Mouse (Mus musculus) forebrain, embryonic 11.5 days (tissue): ENCODE data around the gene Map3k19. TPM values are rescaled to one million over a fixed set of nuclear protein-coding genes. Genes with fewer than 3 reads are reported as not detected.

Experiments
- ATAC-seq: fragments of 200-750 bp; cut with Nextera tagmentation; replicated peaks from 2 replicates; pipeline ENCODE4 v1.8.0; 2017; ENCODE audit warnings: moderate TSS enrichment; ENCODE audit not compliant: low FRiP score
- DNase-seq: peaks from one replicate; pipeline ENCODE4 v3.0.0-alpha.2; 2017; ENCODE audit warnings: low spot score
- H3K27ac ChIP-seq: fragments of 300-500 bp; sonication (generic); 2 replicates; pipeline ENCODE4 v1.5.1; 2014; ENCODE audit warnings: low read depth, low read length
- H3K27me3 ChIP-seq: fragments of 300-500 bp; sonication (generic); 2 replicates; pipeline ENCODE4 v1.6.1; 2014; ENCODE audit warnings: mild to moderate bottlenecking, low read length, mixed read lengths; ENCODE audit not compliant: control insufficient read depth, insufficient read depth
- H3K36me3 ChIP-seq: fragments of 300-500 bp; sonication (generic); 2 replicates; pipeline ENCODE4 v1.6.1; 2014; ENCODE audit warnings: mild to moderate bottlenecking, low read length, moderate library complexity, mixed read lengths; ENCODE audit not compliant: control insufficient read depth, insufficient read depth
- H3K4me1 ChIP-seq: fragments of 300-500 bp; sonication (generic); replicated peaks from 2 replicates; pipeline ENCODE4 v1.6.1; 2014; ENCODE audit warnings: low read length, mixed read lengths; ENCODE audit not compliant: control insufficient read depth, insufficient read depth
- H3K4me2 ChIP-seq: fragments of 300-500 bp; sonication (generic); 2 replicates; pipeline ENCODE4 v1.6.1; 2014; ENCODE audit warnings: low read depth, mild to moderate bottlenecking, low read length, moderate library complexity, mixed read lengths; ENCODE audit not compliant: severe bottlenecking
- H3K4me3 ChIP-seq: fragments of 300-500 bp; sonication (generic); 2 replicates; pipeline ENCODE4 v1.5.1; 2014; ENCODE audit warnings: low read depth, low read length
- H3K9ac ChIP-seq: fragments of 300-500 bp; sonication (generic); 2 replicates; pipeline ENCODE4 v1.6.1; 2014; ENCODE audit warnings: low read length
- H3K9me3 ChIP-seq: fragments of 300-500 bp; sonication (generic); 2 replicates; pipeline ENCODE4 v1.6.1; 2016; ENCODE audit warnings: low read length, mixed read lengths; ENCODE audit not compliant: control insufficient read depth
- WGBS: fragments of 180-500 bp; shearing (Covaris S2); extraction: QIAGEN DNeasy Blood & Tissue Kit; methylation state at CpG from one replicate; pipeline ENCODE4 v1.1.7; 2014; 5-methylcytosine and 5-hydroxymethylcytosine counted together
- polyA plus RNA-seq: library from polyadenylated mRNA; unstranded; fragments of >200 nt; fragmentation: Nextera tagmentation; extraction: Ambion mirVana; gene quantifications from 2 replicates; pipeline ENCODE4 v1.2.1, GENCODE M21; 2014

Gene Map3k19
- polyA plus RNA-seq, 1 experiment from 2014 or later, result not detected

- DNase-seq (no peak), ATAC-seq (no peak)
- 90% methylated on average over 9 of the region's 9 CpGs for WGBS
- H3K27me3 ChIP-seq, result no peaks in the 10 kb centered on the region
- no peak overlapping the region for H3K4me3 ChIP-seq
- H3K4me2 ChIP-seq, result no peak overlapping the region
- no peak overlapping the region for H3K9ac ChIP-seq
- no peak overlapping the region for H3K27ac ChIP-seq
- no peaks in the 10 kb centered on the region for H3K4me1 ChIP-seq
- no peaks in the 10 kb centered on the region for H3K9me3 ChIP-seq
- no peaks in the 10 kb centered on the region for H3K36me3 ChIP-seq
Measured at GRCm38 (mm10) chr1:127858945-127859648, 4.3 kb upstream of the Map3k19 start.

- Histone ChIP-seq H3K9me3 (no peaks in the 10 kb centered on the region; the same call in 1 of the 2 replicates), H3K4me2 (no peak overlapping the region), H3K9ac (no peak overlapping the region), H3K27me3 (no peaks in the 10 kb centered on the region), H3K4me1 (no peaks in the 10 kb centered on the region), H3K27ac (no peak overlapping the region), H3K36me3 (no peaks in the 10 kb centered on the region), H3K4me3 (no peak overlapping the region)
- 84% methylated on average over 7 of the region's 7 CpGs for WGBS
- ATAC-seq (no peak), DNase-seq (no peak)
Measured at GRCm38 (mm10) chr1:127850075-127850610, 4.7 kb downstream of the Map3k19 start.

- no peak for DNase-seq
- Histone ChIP-seq H3K4me1 (no peaks in the 10 kb centered on the region), H3K4me2 (no peak overlapping the region), H3K27ac (no peak overlapping the region), H3K36me3 (no peaks in the 10 kb centered on the region), H3K4me3 (no peak overlapping the region), H3K27me3 (no peaks in the 10 kb centered on the region), H3K9me3 (no peaks in the 10 kb centered on the region), H3K9ac (no peak overlapping the region)
- no peak for ATAC-seq
- 92% methylated on average over 5 of the region's 5 CpGs for WGBS
Measured at GRCm38 (mm10) chr1:127845472-127845871, 9.4 kb downstream of the Map3k19 start.

- H3K4me3 ChIP-seq, result no peak overlapping the region
- no peaks in the 10 kb centered on the region for H3K9me3 ChIP-seq
- no peak overlapping the region for H3K27ac ChIP-seq
- no peak overlapping the region for H3K4me2 ChIP-seq
- DNase-seq, result no peak
- H3K9ac ChIP-seq, result no peak overlapping the region
- H3K4me1 ChIP-seq, result no peaks in the 10 kb centered on the region
- ATAC-seq, result no peak
- no peaks in the 10 kb centered on the region for H3K27me3 ChIP-seq
- 78% methylated on average over 1 of the region's 1 CpGs for WGBS
- no peaks in the 10 kb centered on the region for H3K36me3 ChIP-seq
Measured at GRCm38 (mm10) chr1:127838602-127839001, 16.2 kb downstream of the Map3k19 start.

- no peak overlapping the region for H3K4me2 ChIP-seq
Measured at GRCm38 (mm10) chr1:127836619-127837018, 18.2 kb downstream of the Map3k19 start.

DNA sequence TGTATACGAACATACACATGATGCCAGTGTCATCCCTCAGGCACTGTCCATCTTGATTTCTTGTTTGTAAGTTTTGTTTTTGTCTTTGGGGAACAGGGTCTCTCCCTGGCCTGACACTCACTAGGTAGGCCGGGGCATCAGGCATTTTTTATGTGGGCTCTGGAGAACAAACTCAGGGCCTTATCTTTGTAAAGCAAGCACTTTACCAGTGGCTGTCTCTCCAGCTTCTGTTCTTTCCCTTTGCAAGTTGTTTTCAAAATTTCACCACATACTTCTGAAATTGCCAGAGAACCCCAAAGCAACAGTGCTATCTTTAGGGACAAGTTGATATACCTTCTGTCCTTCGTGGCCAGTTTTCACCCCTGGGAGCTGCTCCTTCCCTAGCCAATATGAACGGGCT is 20.6 kb downstream of the Map3k19 start:
- Histone ChIP-seq H3K4me2 (no peak overlapping the region), H3K9me3 (no peaks in the 10 kb centered on the region), H3K27me3 (no peaks in the 10 kb centered on the region), H3K9ac (no peak overlapping the region), H3K4me3 (no peak overlapping the region), H3K27ac (no peak overlapping the region), H3K36me3 (no peaks in the 10 kb centered on the region), H3K4me1 (no peaks in the 10 kb centered on the region)
- 72% methylated on average over 4 of the region's 4 CpGs for WGBS
- DNase-seq (no peak), ATAC-seq (no peak)

More at GRCm38 (mm10) chr1:127836619-127837018, 18.2 kb downstream of the Map3k19 start:
- H3K9me3 ChIP-seq, result no peaks in the 10 kb centered on the region
- H3K27me3 ChIP-seq, result no peaks in the 10 kb centered on the region
- H3K4me1 ChIP-seq, result no peaks in the 10 kb centered on the region
- no peak overlapping the region for H3K27ac ChIP-seq
- 62% methylated on average over 4 of the region's 4 CpGs for WGBS
- no peak overlapping the region for H3K4me3 ChIP-seq
- H3K9ac ChIP-seq, result no peak overlapping the region
- ATAC-seq (no peak), DNase-seq (no peak)
- no peaks in the 10 kb centered on the region for H3K36me3 ChIP-seq

GRCm38 (mm10) chr1:127833714-127834113 is 21.1 kb downstream of the Map3k19 start:
- no peak for ATAC-seq
- DNase-seq, result no peak
- Histone ChIP-seq H3K4me1 (no peaks in the 10 kb centered on the region), H3K9me3 (no peaks in the 10 kb centered on the region), H3K36me3 (no peaks in the 10 kb centered on the region), H3K27ac (no peak overlapping the region), H3K9ac (no peak overlapping the region), H3K4me3 (no peak overlapping the region), H3K27me3 (no peaks in the 10 kb centered on the region), H3K4me2 (no peak overlapping the region)
- 71% methylated on average over 2 of the region's 2 CpGs for WGBS

DNA sequence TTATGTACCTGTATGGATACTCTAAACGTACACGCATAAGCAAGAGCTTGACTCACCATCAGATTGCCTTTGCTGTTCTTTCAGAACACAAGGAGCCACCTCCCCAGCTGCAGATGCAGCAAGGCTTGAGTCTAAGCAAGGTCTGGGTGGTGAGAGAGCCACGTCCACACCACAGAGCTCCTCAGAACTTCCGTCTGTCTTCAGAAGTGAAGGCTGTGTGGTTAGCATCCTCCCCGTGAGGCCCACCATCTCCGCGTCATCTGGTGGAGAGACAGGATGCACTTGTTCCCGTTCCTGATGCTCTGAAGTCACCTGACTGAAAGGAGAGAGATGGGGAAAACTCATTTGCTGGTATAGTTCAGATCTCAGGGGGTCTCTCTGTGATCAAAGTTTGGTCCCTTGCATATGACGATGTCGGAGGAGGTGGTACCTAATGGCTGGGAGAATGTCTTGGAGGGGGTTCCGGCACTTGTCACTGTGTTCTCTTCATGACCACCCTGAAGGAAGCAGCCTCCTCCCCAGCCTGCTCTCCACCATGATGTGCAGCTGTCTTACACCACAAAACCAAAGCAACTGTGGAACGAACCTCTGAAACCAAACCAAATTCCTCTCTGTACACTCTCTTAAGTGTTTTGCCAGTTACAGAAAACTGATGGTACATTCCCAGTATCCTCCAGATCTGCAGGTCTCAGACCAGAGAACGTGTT is 24.5 kb downstream of the Map3k19 start:
- Histone ChIP-seq H3K27ac (no peak overlapping the region), H3K4me3 (no peak overlapping the region), H3K9ac (no peak overlapping the region), H3K4me2 (no peak overlapping the region), H3K36me3 (no peaks in the 10 kb centered on the region), H3K27me3 (no peaks in the 10 kb centered on the region), H3K4me1 (no peaks in the 10 kb centered on the region), H3K9me3 (no peaks in the 10 kb centered on the region)
- WGBS, result 90% methylated on average over 13 of the region's 13 CpGs
- ATAC-seq, result no peak
- no peak for DNase-seq
